Mouse (Mus musculus) neural tube, embryonic 13.5 days (tissue): Measurements from ENCODE around the gene Mospd3. TPM values are rescaled to one million over a fixed set of nuclear protein-coding genes. Genes with fewer than 3 reads are reported as not detected.

Experiments
- ATAC-seq: fragments of 200-750 bp; cut with Nextera tagmentation; 2 replicates; pipeline ENCODE4 v1.8.0; 2017; ENCODE audit warnings: low read depth, mild to moderate bottlenecking, moderate TSS enrichment, moderate library complexity
- H3K27ac ChIP-seq: fragments of 300-500 bp; sonication (generic); replicated peaks from 2 replicates; pipeline ENCODE4 v1.5.1; 2015; ENCODE audit warnings: moderate library complexity, mild to moderate bottlenecking, inconsistent platforms
- H3K27me3 ChIP-seq: fragments of 300-500 bp; sonication (generic); 2 replicates; pipeline ENCODE4 v1.6.1; 2015; ENCODE audit warnings: mild to moderate bottlenecking, inconsistent platforms
- H3K36me3 ChIP-seq: fragments of 300-500 bp; sonication (generic); 2 replicates; pipeline ENCODE4 v1.6.1; 2015; ENCODE audit warnings: mild to moderate bottlenecking, inconsistent platforms
- H3K4me1 ChIP-seq: fragments of 300-500 bp; sonication (generic); replicated peaks from 2 replicates; pipeline ENCODE4 v1.6.1; 2015; ENCODE audit warnings: inconsistent platforms
- H3K4me2 ChIP-seq: fragments of 300-500 bp; sonication (generic); 2 replicates; pipeline ENCODE4 v1.6.1; 2015; ENCODE audit warnings: inconsistent platforms, mild to moderate bottlenecking, moderate library complexity
- H3K4me3 ChIP-seq: fragments of 300-500 bp; sonication (generic); 2 replicates; pipeline ENCODE4 v1.5.1; 2015; ENCODE audit warnings: mild to moderate bottlenecking, inconsistent platforms
- H3K9ac ChIP-seq: fragments of 300-500 bp; sonication (generic); 2 replicates; pipeline ENCODE4 v1.6.1; 2015; ENCODE audit warnings: moderate library complexity, mild to moderate bottlenecking, inconsistent platforms
- H3K9me3 ChIP-seq: fragments of 300-500 bp; sonication (generic); 2 replicates; pipeline ENCODE4 v1.6.1; 2016; ENCODE audit warnings: inconsistent platforms
- WGBS: fragments of 180-500 bp; shearing (Covaris S2); methylation state at CpG from one replicate; pipeline ENCODE4 v1.1.7; 2015; 5-methylcytosine and 5-hydroxymethylcytosine counted together
- polyA plus RNA-seq: library from polyadenylated mRNA; unstranded; fragments of >200 nt; fragmentation: Nextera tagmentation; extraction: Ambion mirVana; gene quantifications from 2 replicates; pipeline ENCODE4 v1.2.1, GENCODE M21; 2015

Mospd3 gene
- polyA plus RNA-seq, 1 experiment from 2014 or later = 58.1 TPM

DNA sequence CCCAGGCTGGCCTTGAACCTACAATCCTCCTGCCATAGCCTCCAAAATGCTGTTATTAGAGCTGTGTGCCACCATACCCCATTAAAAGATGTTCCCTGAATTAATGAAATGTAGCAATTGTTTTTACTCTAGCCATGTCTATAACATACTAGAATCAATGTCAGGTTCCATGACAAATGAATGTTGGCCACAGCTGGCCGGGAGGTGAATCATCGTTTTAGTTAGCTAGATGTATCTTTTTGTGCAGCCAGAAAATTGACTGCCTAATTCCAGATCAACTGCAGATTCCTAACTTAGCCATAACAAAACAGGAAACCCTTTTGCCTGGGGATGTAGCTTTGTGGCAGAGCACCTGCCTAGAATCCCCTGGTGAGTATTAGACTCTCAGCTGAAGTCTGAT is 51.0 kb downstream of the Mospd3 start:
- Histone ChIP-seq H3K36me3 (no peaks in the 10 kb centered on the region), H3K4me1 (peaks cover 19% of the 10 kb centered on the region), H3K9me3 (no peaks in the 10 kb centered on the region), H3K4me2 (no peak overlapping the region), H3K27me3 (peaks cover 7% of the 10 kb centered on the region; the same call in 1 of the 2 replicates), H3K27ac (no peak overlapping the region), H3K9ac (no peak overlapping the region), H3K4me3 (no peak overlapping the region)
- ATAC-seq = no peak
- WGBS = 85% methylated on average over 2 of the region's 2 CpGs

Other genes with a start within 250 kb of the Mospd3 start
- 0.06 and 0.08 TPM in 2 replicates for gene Zan, start 124.0 kb downstream of the Mospd3 start, polyA plus RNA-seq
- gene Pop7, start 98.5 kb downstream of the Mospd3 start, polyA plus RNA-seq = 79.7 and 80.1 TPM in 2 replicates
- 16.9 and 17.3 TPM in 2 replicates for gene Gigyf1, start 82.5 kb downstream of the Mospd3 start, polyA plus RNA-seq
- gene Epo, start 67.8 kb downstream of the Mospd3 start, polyA plus RNA-seq = not detected in 2 replicates
- gene Gnb2, start 67.5 kb downstream of the Mospd3 start, polyA plus RNA-seq = 486 and 510 TPM in 2 replicates
- gene Actl6b, start 47.5 kb downstream of the Mospd3 start, polyA plus RNA-seq = 203 and 222 TPM in 2 replicates
- gene Tfr2, start 31.2 kb downstream of the Mospd3 start, polyA plus RNA-seq = 3.0 and 3.2 TPM in 2 replicates
- 40.6 and 42.7 TPM in 2 replicates for gene Pcolce, start 12.7 kb upstream of the Mospd3 start, polyA plus RNA-seq
- 0.17 and 0.20 TPM in 2 replicates for gene Fbxo24, start 27.9 kb upstream of the Mospd3 start, polyA plus RNA-seq
- gene Lrch4, start 28.1 kb upstream of the Mospd3 start, polyA plus RNA-seq = 23.8 and 24.5 TPM in 2 replicates
- gene Gm20605, start 28.1 kb upstream of the Mospd3 start, polyA plus RNA-seq = 6.7 and 7.9 TPM in 2 replicates
- gene Sap25, start 40.3 kb upstream of the Mospd3 start, polyA plus RNA-seq = 5.6 and 6.5 TPM in 2 replicates
- gene Irs3, start 44.7 kb upstream of the Mospd3 start, polyA plus RNA-seq = 0.20 TPM in 1 of 2 replicates, not detected in the other
- gene Agfg2, start 83.7 kb upstream of the Mospd3 start, polyA plus RNA-seq = 15.5 and 16.6 TPM in 2 replicates
- gene Nyap1, start 140.5 kb upstream of the Mospd3 start, polyA plus RNA-seq = 23.4 and 25.4 TPM in 2 replicates
- 76.8 and 86.9 TPM in 2 replicates for gene Tsc22d4, start 144.7 kb upstream of the Mospd3 start, polyA plus RNA-seq
- gene Ppp1r35, start 177.8 kb upstream of the Mospd3 start, polyA plus RNA-seq = 38.1 and 39.7 TPM in 2 replicates
- gene Mepce, start 186.6 kb upstream of the Mospd3 start, polyA plus RNA-seq = 9.9 and 12.3 TPM in 2 replicates
- gene Zcwpw1, start 186.7 kb upstream of the Mospd3 start, polyA plus RNA-seq = 10.4 and 12.4 TPM in 2 replicates
- 0.15 and 1.3 TPM in 2 replicates for gene Pilra, start 235.2 kb upstream of the Mospd3 start, polyA plus RNA-seq